Mouse (Mus musculus) erythroblast, embryonic 14.5 days (primary cell): ENCODE data around the gene Zglp1.

Source experiments
- GATA1 ChIP-seq: IDR thresholded peaks from 2 replicates; pipeline ENCODE4 v1.6.1; 2012; ENCODE audit warnings: low read length, inconsistent platforms, mixed read lengths
- TAL1 ChIP-seq: IDR thresholded peaks from 3 replicates; pipeline ENCODE4 v1.6.1; 2012; ENCODE audit warnings: low read length, inconsistent platforms, mixed read lengths

- TF ChIP-seq TAL1: no peak
- no peak for TF ChIP-seq GATA1
Observed at GRCm38 (mm10) chr9:21037481-21037891, 29.4 kb downstream of the Zglp1 start.
